Mouse (Mus musculus): Measurements from ENCODE around the gene Cntn6.

DNA sequence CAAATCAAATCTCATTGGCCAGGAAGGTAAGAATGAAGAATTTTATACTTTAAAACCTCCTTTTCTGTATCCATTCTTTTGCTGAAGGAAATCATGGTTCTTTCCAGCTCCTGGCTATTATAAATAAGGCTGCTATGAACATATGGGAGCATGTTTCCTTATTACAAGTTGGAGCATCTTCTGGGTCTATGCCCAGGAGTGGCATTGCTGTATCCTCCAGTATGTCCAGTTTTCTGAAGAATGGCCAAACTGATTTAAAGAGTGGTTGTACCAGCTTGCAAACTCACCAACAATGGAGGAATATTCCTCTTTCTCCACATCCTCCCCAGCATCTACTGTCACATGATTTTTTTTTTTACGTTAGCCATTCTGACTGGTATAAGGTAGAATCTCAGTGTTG, 241.7 kb downstream of the Cntn6 start:
- TF ChIP-seq CTCF (IDR thresholded peaks at IDR 0.05; ENCODE audit: low read depth) (no peak), EP300 (IDR thresholded peaks at IDR 0.05; ENCODE audit: low read depth) (no peak)

All from liver, postnatal 0 days (tissue).